ENCODE assay signal across 28 mouse cellular contexts in the genomic region with DNA sequence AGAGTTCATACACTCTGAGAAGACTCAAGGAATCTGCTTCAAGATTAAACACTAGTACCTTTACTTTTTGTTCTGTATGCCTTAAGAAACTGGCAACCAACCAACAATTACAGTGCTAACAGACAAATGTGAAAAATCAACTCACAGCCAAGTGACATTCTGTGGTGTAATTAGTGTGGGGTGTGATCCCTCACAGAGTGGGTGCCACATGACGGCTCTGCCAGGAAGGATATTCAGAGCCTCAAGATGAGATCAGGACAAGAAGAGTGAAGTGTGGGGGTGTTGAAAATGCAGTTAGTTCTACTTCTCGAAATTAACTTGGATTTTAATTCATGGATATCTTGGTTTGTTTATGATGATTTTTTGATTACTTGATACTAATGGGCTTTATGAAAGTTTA.
DNase-seq lines count a peak whose midpoint lies in the region; ATAC-seq lines count a peak whose summit lies in the region.
"Had no signal": no experiment of that assay in that cellular context is flagged by ENCODE, and none has a peak within 500 bp of the region (broad histone marks: within the 10 kb centered on the region; RNA-seq: fewer than 3 reads in every experiment).

No protein-coding gene starts in this region.

- DNase-seq in forebrain, embryonic 11.5 days (ENCODE audit: low spot score): no peak
- peak; percentile 3 to 11 for DNase-seq in layer of hippocampus, adult 18-20 months (ENCODE audit: low spot score in 2 of 2)
- no peak for DNase-seq in layer of hippocampus, adult 8-10 months (ENCODE audit: low spot score in 2 of 2)
- peak; percentile 10 for DNase-seq in right cerebral cortex, adult 18-20 months
- DNase-seq in right cerebral cortex, postnatal 25 days: no peak
- DNase-seq in telencephalon, adult 2 months (ENCODE audit: low read depth, low spot score): peak; percentile 13
- no peak for DNase-seq in adrenal gland, postnatal 14 days
- DNase-seq: adrenal gland, adult 2 months; adrenal gland, postnatal 25 days; B cell, adult 2 months; cerebellum, adult 11 months; cerebellum, adult 2 months; cerebellum, adult 9-11 months; cerebellum, postnatal 25 days; forebrain, postnatal 0 days; gastrocnemius, postnatal 10 days; heart, postnatal 36 days; kidney, adult 11 months had no signal

- no peak overlapping the region for H3K27ac ChIP-seq in forebrain, embryonic 13.5 days
- no peak overlapping the region for H3K27ac ChIP-seq in forebrain, embryonic 11.5 days (ENCODE audit: low read depth, low read length)
- H3K27ac ChIP-seq: embryonic facial prominence, embryonic 13.5 days; forebrain, embryonic 10.5 days; hindbrain, embryonic 10.5 days; hindbrain, embryonic 13.5 days; intestine, embryonic 15.5 days had no signal

- no peak overlapping the region for H3K4me2 ChIP-seq in forebrain, embryonic 13.5 days
- no peak overlapping the region for H3K4me2 ChIP-seq in forebrain, embryonic 11.5 days (ENCODE audit: low read depth, low read length, severe bottlenecking)
- H3K4me2 ChIP-seq: embryonic facial prominence, embryonic 13.5 days; heart, embryonic 11.5 days; hindbrain, embryonic 13.5 days; intestine, embryonic 15.5 days had no signal

- no peaks in the 10 kb centered on the region for H3K27me3 ChIP-seq in forebrain, embryonic 13.5 days
- H3K27me3 ChIP-seq in forebrain, embryonic 11.5 days (ENCODE audit: control insufficient read depth, insufficient read depth, low read length): no peaks in the 10 kb centered on the region
- H3K27me3 ChIP-seq: CH12.LX; embryonic facial prominence, embryonic 13.5 days; hindbrain, embryonic 13.5 days; intestine, embryonic 15.5 days had no signal

- WGBS in forebrain, embryonic 13.5 days: 62% methylated on average over 2 of the region's 2 CpGs
- WGBS in forebrain, embryonic 11.5 days: 85% methylated on average over 2 of the region's 2 CpGs

- H3K4me3 ChIP-seq in forebrain, embryonic 13.5 days: no peak overlapping the region
- no peak overlapping the region for H3K4me3 ChIP-seq in forebrain, embryonic 11.5 days (ENCODE audit: low read depth, low read length)
- H3K4me3 ChIP-seq: embryonic facial prominence, embryonic 13.5 days; forebrain, embryonic 10.5 days; hindbrain, embryonic 10.5 days; hindbrain, embryonic 13.5 days; intestine, embryonic 15.5 days had no signal

- H3K9me3 ChIP-seq in forebrain, embryonic 13.5 days (replicated peaks): no peaks in the 10 kb centered on the region
- no peaks in the 10 kb centered on the region for H3K9me3 ChIP-seq in forebrain, embryonic 11.5 days (ENCODE audit: control insufficient read depth, low read length)
- H3K9me3 ChIP-seq: embryonic facial prominence, embryonic 13.5 days; forebrain, embryonic 10.5 days; hindbrain, embryonic 10.5 days; hindbrain, embryonic 13.5 days; intestine, embryonic 15.5 days had no signal

- H3K36me3 ChIP-seq in forebrain, embryonic 13.5 days (ENCODE audit: poor library complexity, severe bottlenecking): no peaks in the 10 kb centered on the region
- H3K36me3 ChIP-seq in forebrain, embryonic 11.5 days (ENCODE audit: control insufficient read depth, insufficient read depth, low read length): no peaks in the 10 kb centered on the region
- H3K36me3 ChIP-seq: embryonic facial prominence, embryonic 13.5 days; forebrain, embryonic 10.5 days; G1E; hindbrain, embryonic 10.5 days; hindbrain, embryonic 13.5 days; intestine, embryonic 15.5 days had no signal

- H3K4me1 ChIP-seq in forebrain, embryonic 13.5 days: no peaks in the 10 kb centered on the region
- peaks cover 2% of the 10 kb centered on the region; the same call in 1 of the 2 replicates for H3K4me1 ChIP-seq in forebrain, embryonic 11.5 days (replicated peaks; ENCODE audit: control insufficient read depth, insufficient read depth, low read length)
- H3K4me1 ChIP-seq: embryonic facial prominence, embryonic 13.5 days; hindbrain, embryonic 10.5 days; hindbrain, embryonic 13.5 days; intestine, embryonic 15.5 days had no signal

- no peak overlapping the region for H3K9ac ChIP-seq in forebrain, embryonic 13.5 days
- H3K9ac ChIP-seq in forebrain, embryonic 11.5 days (ENCODE audit: low read length): no peak overlapping the region
- H3K9ac ChIP-seq: embryonic facial prominence, embryonic 13.5 days; forebrain, postnatal 0 days; hindbrain, embryonic 13.5 days; intestine, embryonic 15.5 days had no signal

- ATAC-seq in forebrain, embryonic 13.5 days: 0 out of 2 replicates have a peak, but pooled peaks have one; percentile 41
- no peak for ATAC-seq in forebrain, embryonic 11.5 days (replicated peaks; ENCODE audit: low FRiP score)
- ATAC-seq: forebrain, postnatal 0 days; hindbrain, embryonic 16.5 days; intestine, embryonic 15.5 days had no signal

Comparison
In these comparisons a context has a peak if more than half of its experiments do, and no peak if none do; other contexts are left out.
1. DNase-seq: peak in layer of hippocampus, adult 18-20 months (2 of 2), right cerebral cortex, adult 18-20 months (single experiment) and telencephalon, adult 2 months (single experiment); none in forebrain, embryonic 11.5 days (single experiment), layer of hippocampus, adult 8-10 months (0 of 2), right cerebral cortex, postnatal 25 days (single experiment) and adrenal gland, postnatal 14 days (single experiment).